ENCODE assay signal across 27 mouse cellular contexts in genomic region chr10:122696335-122696734, GRCm38 (mm10).
"Had no signal": no experiment of that assay in that cellular context is flagged by ENCODE, and none has a peak within 500 bp of the region (broad histone marks: within the 10 kb centered on the region; RNA-seq: fewer than 3 reads in every experiment).

No protein-coding gene starts in this region.

- H3K4me1 ChIP-seq: liver, embryonic 13.5 days; liver, embryonic 15.5 days had no signal

- H3K36me3 ChIP-seq: heart, embryonic 13.5 days; heart, embryonic 15.5 days; kidney, embryonic 15.5 days; limb, embryonic 10.5 days; limb, embryonic 12.5 days; liver, embryonic 13.5 days; liver, embryonic 15.5 days had no signal

- H3K4me3 ChIP-seq: heart, adult 2 months; heart, embryonic 13.5 days; heart, embryonic 15.5 days; kidney, embryonic 15.5 days; left cerebral cortex, adult 2 months; limb, embryonic 10.5 days; limb, embryonic 12.5 days; liver, embryonic 13.5 days; liver, embryonic 15.5 days had no signal

- H3K27me3 ChIP-seq: heart, embryonic 13.5 days; heart, embryonic 15.5 days; kidney, embryonic 15.5 days; limb, embryonic 12.5 days; liver, embryonic 13.5 days; liver, embryonic 15.5 days had no signal

- H3K9me3 ChIP-seq: heart, embryonic 13.5 days; heart, embryonic 15.5 days; kidney, embryonic 15.5 days; limb, embryonic 10.5 days; liver, embryonic 13.5 days; liver, embryonic 15.5 days had no signal

- H3K4me2 ChIP-seq: heart, embryonic 11.5 days; heart, embryonic 13.5 days; heart, embryonic 15.5 days; hindbrain, embryonic 14.5 days; kidney, embryonic 15.5 days; limb, embryonic 12.5 days; liver, embryonic 11.5 days; liver, embryonic 13.5 days; liver, embryonic 15.5 days had no signal

- DNase-seq: gastrocnemius, postnatal 14 days; gastrocnemius, postnatal 36 days; heart, adult 11 months; heart, adult 2 months; heart, postnatal 14 days; heart, postnatal 36 days; kidney, adult 11 months; kidney, adult 2 months; kidney, adult 9 months; kidney, postnatal 14 days; kidney, postnatal 36 days; layer of hippocampus, adult 9-11 months; liver; liver, embryonic 13.5 days had no signal

- H3K9ac ChIP-seq: heart, embryonic 13.5 days; heart, embryonic 15.5 days; hindbrain, embryonic 14.5 days; kidney, embryonic 15.5 days; limb, embryonic 12.5 days; liver, embryonic 13.5 days; liver, embryonic 15.5 days had no signal

- H3K27ac ChIP-seq: heart, adult 2 months; heart, embryonic 13.5 days; heart, embryonic 15.5 days; hindbrain, embryonic 14.5 days; kidney, embryonic 15.5 days; kidney, postnatal 0 days; left cerebral cortex, adult 2 months; limb, embryonic 10.5 days; limb, embryonic 12.5 days; liver, embryonic 13.5 days; liver, embryonic 15.5 days had no signal

- ATAC-seq: hindbrain, embryonic 16.5 days; inflammation-experienced regulatory T-cells, adult 6 months had no signal
